Mouse (Mus musculus): ENCODE measurements around the gene Eif3i. TPM values are rescaled to one million over a fixed set of nuclear protein-coding genes. Genes with fewer than 3 reads are reported as not detected.

The Eif3i gene
- polyA plus RNA-seq, 1 experiment from 2014 or later = 288 TPM

DNA sequence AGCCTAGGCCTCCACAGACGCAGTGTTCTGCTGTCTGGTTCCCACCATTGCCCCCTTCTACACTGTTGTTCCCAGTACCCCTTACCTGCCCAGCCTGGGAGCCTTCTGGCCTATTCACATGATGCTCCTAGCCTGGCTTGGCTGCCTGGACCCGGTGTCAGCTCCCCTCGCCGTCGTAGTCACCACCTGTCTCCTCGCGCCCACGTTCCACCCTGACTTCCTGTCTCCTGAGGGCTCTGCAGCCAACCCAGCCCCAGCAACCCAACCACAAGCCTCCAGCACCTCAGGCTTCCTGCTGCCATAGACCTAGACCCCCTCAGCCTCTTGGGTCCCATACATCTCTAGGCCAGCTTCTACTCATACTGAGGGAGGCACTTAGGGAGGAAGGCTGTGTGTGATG, 27.0 kb downstream of the Eif3i start, which contains the start of gene Lck:
Gene Lck, minus strand, starts transcription at position 212 of the 400 bp plus-strand sequence.
- Histone ChIP-seq H3K9ac (ENCODE audit: low read depth, low read length) (no peak within 1 kb of the TSS), H3K27me3 (replicated peaks; ENCODE audit: control insufficient read depth, insufficient read depth, low read length) (no peaks in the 10 kb centered on the region), H3K4me2 (ENCODE audit: low read depth, low read length) (no peak within 1 kb of the TSS), H3K4me3 (ENCODE audit: low read depth, low read length) (no peak within 1 kb of the TSS), H3K36me3 (ENCODE audit: control insufficient read depth, insufficient read depth, low read length) (no peaks in the 10 kb centered on the region), H3K4me1 (ENCODE audit: control insufficient read depth, insufficient read depth, low read length) (no peaks in the 10 kb centered on the region), H3K9me3 (ENCODE audit: control insufficient read depth, low read length) (no peaks in the 10 kb centered on the region), H3K27ac (replicated peaks; ENCODE audit: low read depth, low read length) (no peak within 1 kb of the TSS)
- ATAC-seq (ENCODE audit: low read depth) = no peak
- no peak for DNase-seq (ENCODE audit: low spot score)
- 89% methylated on average over 8 of the region's 8 CpGs for WGBS

DNA sequence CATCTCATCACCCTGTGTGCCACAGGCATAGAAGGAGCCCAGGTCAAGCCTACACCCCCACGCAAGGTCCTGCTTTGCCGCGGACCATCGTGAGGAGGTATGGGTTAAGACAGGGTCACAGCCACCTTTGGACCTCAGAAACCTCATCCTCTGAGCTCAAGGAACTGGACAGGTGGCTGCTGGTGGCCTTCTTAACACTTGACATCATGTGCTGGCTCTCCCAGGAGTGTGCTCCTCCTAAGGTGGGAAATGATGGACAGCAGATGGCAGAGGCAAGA, 27.4 kb downstream of the Eif3i start:
- Histone ChIP-seq H3K27ac (replicated peaks; ENCODE audit: low read depth, low read length) (no peak overlapping the region), H3K36me3 (ENCODE audit: control insufficient read depth, insufficient read depth, low read length) (no peaks in the 10 kb centered on the region), H3K27me3 (replicated peaks; ENCODE audit: control insufficient read depth, insufficient read depth, low read length) (no peaks in the 10 kb centered on the region), H3K9ac (ENCODE audit: low read depth, low read length) (no peak overlapping the region), H3K4me1 (ENCODE audit: control insufficient read depth, insufficient read depth, low read length) (no peaks in the 10 kb centered on the region), H3K4me3 (ENCODE audit: low read depth, low read length) (no peak overlapping the region), H3K9me3 (ENCODE audit: control insufficient read depth, low read length) (no peaks in the 10 kb centered on the region), H3K4me2 (ENCODE audit: low read depth, low read length) (no peak overlapping the region)
- no peak for ATAC-seq (ENCODE audit: low read depth)
- DNase-seq (ENCODE audit: low spot score) = no peak
- 93% methylated on average over 4 of the region's 4 CpGs for WGBS

DNA sequence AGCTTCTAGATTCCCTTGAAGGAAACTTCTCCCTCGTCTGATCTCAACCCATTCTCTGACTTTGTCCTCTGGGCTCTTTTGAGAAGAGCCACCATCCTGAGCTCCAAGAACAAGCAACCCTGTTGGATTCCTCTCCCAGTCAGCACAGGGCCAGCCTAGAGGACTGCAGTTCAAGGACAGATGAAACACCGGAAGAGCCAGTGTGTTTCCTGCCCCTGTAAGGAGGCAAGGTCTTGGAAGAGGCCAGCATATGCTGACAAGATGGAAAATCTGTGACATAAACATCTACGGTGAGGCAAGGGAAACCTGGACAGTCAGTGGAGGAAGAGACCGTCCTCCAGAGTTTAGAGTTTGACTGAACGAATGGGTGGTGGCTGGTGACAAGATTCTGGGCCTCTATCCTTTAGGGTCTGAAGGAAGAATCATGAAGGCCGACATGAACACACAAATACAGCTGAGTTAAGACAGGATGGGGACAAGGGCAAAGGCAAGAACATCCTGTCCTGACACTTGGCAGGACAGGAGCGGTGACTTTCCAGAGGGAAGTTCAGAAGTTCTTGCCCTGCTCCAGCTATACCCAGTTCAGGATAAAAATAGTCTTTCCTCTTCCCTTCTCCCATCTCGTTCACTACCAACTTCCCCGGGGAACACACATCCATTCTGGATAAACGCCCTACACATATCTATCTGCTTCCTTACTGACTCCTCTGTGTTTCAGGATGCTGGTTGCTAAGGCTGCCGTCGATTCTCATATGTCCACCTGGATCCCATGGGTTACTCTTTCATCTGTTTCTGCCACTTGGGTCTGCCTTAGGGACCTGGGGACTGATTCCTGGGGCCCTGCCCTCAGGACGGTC, 28.0 kb downstream of the Eif3i start:
- Histone ChIP-seq H3K4me2 (ENCODE audit: low read depth, low read length) (no peak overlapping the region), H3K36me3 (ENCODE audit: control insufficient read depth, insufficient read depth, low read length) (no peaks in the 10 kb centered on the region), H3K9ac (ENCODE audit: low read depth, low read length) (no peak overlapping the region), H3K27me3 (replicated peaks; ENCODE audit: control insufficient read depth, insufficient read depth, low read length) (no peaks in the 10 kb centered on the region), H3K4me1 (ENCODE audit: control insufficient read depth, insufficient read depth, low read length) (no peaks in the 10 kb centered on the region), H3K27ac (replicated peaks; ENCODE audit: low read depth, low read length) (no peak overlapping the region), H3K9me3 (ENCODE audit: control insufficient read depth, low read length) (no peaks in the 10 kb centered on the region), H3K4me3 (ENCODE audit: low read depth, low read length) (no peak overlapping the region)
- 86% methylated on average over 13 of the region's 13 CpGs for WGBS
- DNase-seq (ENCODE audit: low spot score) (no peak), ATAC-seq (ENCODE audit: low read depth) (no peak)

DNA sequence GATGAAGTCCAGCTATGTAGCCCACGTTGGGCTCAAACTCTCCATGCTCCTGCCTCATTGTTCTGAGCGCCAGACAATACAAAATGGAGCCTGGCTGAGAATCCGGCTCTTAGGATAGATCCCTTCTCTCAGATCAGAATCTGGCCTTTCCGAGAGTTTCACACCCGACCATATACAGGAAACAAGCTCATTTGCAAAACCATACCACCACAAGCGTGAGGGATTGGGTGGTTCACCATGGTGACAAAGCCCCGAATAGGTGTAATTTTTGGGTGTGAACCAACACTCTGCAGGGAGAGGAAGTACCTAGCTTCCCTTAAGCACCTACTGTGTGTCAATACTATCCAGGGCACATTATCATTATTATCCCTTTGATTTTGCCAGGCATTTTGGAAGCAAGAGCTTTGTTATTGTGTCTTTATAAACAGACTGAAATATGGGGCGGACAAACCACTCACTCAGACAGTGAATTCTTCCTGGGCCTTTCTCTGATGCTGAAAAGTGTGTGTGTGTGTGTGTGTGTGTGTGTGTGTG, 28.8 kb downstream of the Eif3i start:
- 75% methylated on average over 8 of the region's 8 CpGs for WGBS
- DNase-seq (ENCODE audit: low spot score) = no peak
- H3K9ac ChIP-seq (ENCODE audit: low read depth, low read length) = no peak overlapping the region
- H3K27me3 ChIP-seq (replicated peaks; ENCODE audit: control insufficient read depth, insufficient read depth, low read length) = no peaks in the 10 kb centered on the region
- H3K4me3 ChIP-seq (ENCODE audit: low read depth, low read length) = no peak overlapping the region
- H3K4me1 ChIP-seq (ENCODE audit: control insufficient read depth, insufficient read depth, low read length) = no peaks in the 10 kb centered on the region
- H3K4me2 ChIP-seq (ENCODE audit: low read depth, low read length) = no peak overlapping the region
- no peaks in the 10 kb centered on the region for H3K36me3 ChIP-seq (ENCODE audit: control insufficient read depth, insufficient read depth, low read length)
- H3K9me3 ChIP-seq (ENCODE audit: control insufficient read depth, low read length) = no peaks in the 10 kb centered on the region
- H3K27ac ChIP-seq (replicated peaks; ENCODE audit: low read depth, low read length) = no peak overlapping the region
- ATAC-seq (ENCODE audit: low read depth) = no peak

DNA sequence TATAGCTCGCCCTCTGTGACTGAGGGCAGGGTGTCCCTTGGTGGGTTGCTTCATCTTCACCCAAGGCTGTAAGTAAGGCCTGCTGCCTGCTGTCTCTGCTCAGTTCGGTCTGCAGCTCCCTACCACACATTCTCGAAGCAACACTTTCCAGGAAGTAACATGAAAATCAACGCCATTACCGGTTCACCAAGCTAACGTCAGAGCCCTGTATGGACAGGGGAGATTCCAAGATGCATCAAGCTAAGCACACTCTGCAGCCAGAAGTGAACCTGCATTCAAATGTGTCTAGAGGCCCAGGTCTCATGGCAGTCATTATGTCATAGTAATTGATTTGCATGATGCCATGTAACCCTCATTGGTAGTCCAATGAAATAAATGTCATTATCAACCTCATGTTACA, 30.4 kb downstream of the Eif3i start:
- Histone ChIP-seq H3K9ac (ENCODE audit: low read depth, low read length) (no peak overlapping the region), H3K27ac (replicated peaks; ENCODE audit: low read depth, low read length) (no peak overlapping the region), H3K36me3 (ENCODE audit: control insufficient read depth, insufficient read depth, low read length) (no peaks in the 10 kb centered on the region), H3K4me3 (ENCODE audit: low read depth, low read length) (no peak overlapping the region), H3K27me3 (replicated peaks; ENCODE audit: control insufficient read depth, insufficient read depth, low read length) (no peaks in the 10 kb centered on the region), H3K9me3 (ENCODE audit: control insufficient read depth, low read length) (no peaks in the 10 kb centered on the region), H3K4me1 (ENCODE audit: control insufficient read depth, insufficient read depth, low read length) (no peaks in the 10 kb centered on the region), H3K4me2 (ENCODE audit: low read depth, low read length) (no peak overlapping the region)
- 83% methylated on average over 6 of the region's 6 CpGs for WGBS
- no peak for ATAC-seq (ENCODE audit: low read depth)
- no peak for DNase-seq (ENCODE audit: low spot score)

DNA sequence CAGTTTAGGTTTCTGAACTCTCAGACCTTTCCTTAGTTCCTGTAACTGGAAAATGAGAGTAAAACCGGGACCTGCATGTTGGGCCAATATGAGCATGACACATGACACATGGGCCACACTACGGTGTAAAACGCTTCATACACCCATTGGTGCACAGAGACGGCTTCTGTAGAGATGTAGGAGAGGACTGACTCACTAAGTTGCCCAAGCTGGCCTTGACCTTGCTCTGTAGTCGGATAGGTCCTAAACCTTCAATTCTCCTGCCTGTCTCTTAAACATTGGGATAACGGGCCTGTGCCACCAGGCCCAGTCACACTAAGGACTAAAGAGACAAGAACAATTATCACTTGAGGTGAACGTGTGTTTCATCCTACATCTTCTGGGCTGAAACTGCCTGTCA, 32.1 kb downstream of the Eif3i start:
- ATAC-seq (ENCODE audit: low read depth) = no peak
- Histone ChIP-seq H3K9me3 (ENCODE audit: control insufficient read depth, low read length) (no peaks in the 10 kb centered on the region), H3K9ac (ENCODE audit: low read depth, low read length) (no peak overlapping the region), H3K4me3 (ENCODE audit: low read depth, low read length) (no peak overlapping the region), H3K27me3 (replicated peaks; ENCODE audit: control insufficient read depth, insufficient read depth, low read length) (no peaks in the 10 kb centered on the region), H3K4me1 (ENCODE audit: control insufficient read depth, insufficient read depth, low read length) (no peaks in the 10 kb centered on the region), H3K27ac (replicated peaks; ENCODE audit: low read depth, low read length) (no peak overlapping the region), H3K36me3 (ENCODE audit: control insufficient read depth, insufficient read depth, low read length) (no peaks in the 10 kb centered on the region), H3K4me2 (ENCODE audit: low read depth, low read length) (no peak overlapping the region)
- no peak for DNase-seq (ENCODE audit: low spot score)
- WGBS = 86% methylated on average over 7 of the region's 7 CpGs

DNA sequence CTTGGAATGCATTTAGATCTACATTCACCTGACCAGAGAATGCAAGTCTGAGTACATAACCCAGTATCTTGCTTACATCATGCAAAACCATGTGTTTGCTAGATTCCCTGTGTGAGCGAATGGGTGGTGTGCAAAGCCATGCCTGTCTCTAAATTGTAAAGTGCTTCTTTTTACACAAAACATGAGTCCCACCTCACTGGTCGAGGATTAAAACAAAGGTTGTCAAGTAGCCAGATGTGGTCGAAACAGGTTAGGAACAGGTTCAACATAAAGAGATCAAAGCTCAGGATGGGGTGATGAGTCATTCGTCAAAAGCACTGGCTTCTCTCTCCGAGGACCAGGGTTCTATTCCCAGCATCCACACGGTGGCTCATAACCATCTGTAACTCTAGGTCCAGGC, 35.3 kb downstream of the Eif3i start:
- Histone ChIP-seq H3K4me1 (ENCODE audit: control insufficient read depth, insufficient read depth, low read length) (no peaks in the 10 kb centered on the region), H3K4me3 (ENCODE audit: low read depth, low read length) (no peak overlapping the region), H3K4me2 (ENCODE audit: low read depth, low read length) (no peak overlapping the region), H3K36me3 (ENCODE audit: control insufficient read depth, insufficient read depth, low read length) (no peaks in the 10 kb centered on the region), H3K9ac (ENCODE audit: low read depth, low read length) (no peak overlapping the region), H3K27me3 (replicated peaks; ENCODE audit: control insufficient read depth, insufficient read depth, low read length) (no peaks in the 10 kb centered on the region), H3K9me3 (ENCODE audit: control insufficient read depth, low read length) (no peaks in the 10 kb centered on the region), H3K27ac (replicated peaks; ENCODE audit: low read depth, low read length) (no peak overlapping the region)
- 78% methylated on average over 6 of the region's 6 CpGs for WGBS
- ATAC-seq (ENCODE audit: low read depth) (no peak), DNase-seq (ENCODE audit: low spot score) (no peak)

DNA sequence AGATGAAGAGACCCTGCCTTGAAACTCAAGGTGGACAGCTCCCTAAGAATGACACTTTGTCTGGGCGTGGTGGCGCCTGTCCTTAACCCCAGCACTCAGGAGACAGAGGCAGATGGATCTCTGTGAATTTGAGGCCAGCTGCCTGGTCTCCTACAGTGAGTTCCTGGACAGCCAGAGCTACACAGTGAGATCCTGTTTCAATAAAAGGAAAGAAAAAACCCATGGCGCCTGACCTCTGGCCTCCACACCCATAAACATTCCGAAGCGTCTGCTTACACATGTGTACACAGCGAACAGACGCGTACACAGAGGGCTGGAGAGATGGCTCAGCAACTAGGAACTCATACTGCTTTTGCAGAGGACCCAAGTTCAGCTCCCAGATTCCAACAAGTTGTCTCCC, 36.7 kb downstream of the Eif3i start:
- Histone ChIP-seq H3K9ac (ENCODE audit: low read depth, low read length) (no peak overlapping the region), H3K27ac (replicated peaks; ENCODE audit: low read depth, low read length) (no peak overlapping the region), H3K4me1 (ENCODE audit: control insufficient read depth, insufficient read depth, low read length) (no peaks in the 10 kb centered on the region), H3K27me3 (replicated peaks; ENCODE audit: control insufficient read depth, insufficient read depth, low read length) (no peaks in the 10 kb centered on the region), H3K36me3 (ENCODE audit: control insufficient read depth, insufficient read depth, low read length) (no peaks in the 10 kb centered on the region), H3K4me3 (ENCODE audit: low read depth, low read length) (no peak overlapping the region), H3K9me3 (ENCODE audit: control insufficient read depth, low read length) (no peaks in the 10 kb centered on the region), H3K4me2 (ENCODE audit: low read depth, low read length) (no peak overlapping the region)
- ATAC-seq (ENCODE audit: low read depth) = no peak
- peak; percentile 49 for DNase-seq (ENCODE audit: low spot score)
- 36% methylated on average over 8 of the region's 8 CpGs for WGBS

DNA sequence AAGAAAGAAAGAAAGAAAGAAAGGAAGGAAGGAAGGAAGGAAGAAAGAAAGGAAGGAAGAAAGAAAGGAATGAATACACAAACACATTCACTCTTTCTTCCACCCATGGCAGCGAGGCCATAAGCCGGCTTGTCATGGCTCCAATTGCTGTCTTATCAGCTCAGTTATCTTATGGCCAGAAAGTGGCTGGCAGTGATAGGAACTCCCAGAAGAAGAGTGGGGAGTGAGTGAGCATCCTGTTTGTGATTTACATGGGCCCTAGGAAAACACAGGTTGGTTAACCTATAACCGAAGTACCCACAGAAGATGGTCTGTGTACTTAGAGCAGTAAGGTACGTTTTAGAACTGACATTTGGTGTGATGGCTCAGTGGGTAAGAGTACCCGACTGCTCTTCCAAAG, 39.3 kb downstream of the Eif3i start:
- Histone ChIP-seq H3K27me3 (replicated peaks; ENCODE audit: control insufficient read depth, insufficient read depth, low read length) (no peaks in the 10 kb centered on the region), H3K36me3 (ENCODE audit: control insufficient read depth, insufficient read depth, low read length) (no peaks in the 10 kb centered on the region), H3K9me3 (ENCODE audit: control insufficient read depth, low read length) (no peaks in the 10 kb centered on the region), H3K4me1 (ENCODE audit: control insufficient read depth, insufficient read depth, low read length) (peaks cover 5% of the 10 kb centered on the region), H3K27ac (replicated peaks; ENCODE audit: low read depth, low read length) (no peak overlapping the region), H3K9ac (ENCODE audit: low read depth, low read length) (no peak overlapping the region), H3K4me3 (ENCODE audit: low read depth, low read length) (no peak overlapping the region), H3K4me2 (ENCODE audit: low read depth, low read length) (no peak overlapping the region)
- 87% methylated on average over 5 of the region's 5 CpGs for WGBS
- ATAC-seq (ENCODE audit: low read depth) (no peak), DNase-seq (ENCODE audit: low spot score) (no peak)

Measured in embryonic facial prominence, embryonic 14.5 days (tissue).